Mouse (Mus musculus) thymus, postnatal 0 days (tissue): Measurements from ENCODE around the gene Gm7137. TPM values are rescaled to one million over a fixed set of nuclear protein-coding genes. Genes with fewer than 3 reads are reported as not detected.
"Not testable (repeated sequence)": the region's sequence is repeated elsewhere in the genome, so short reads cannot be mapped to it uniquely, and the experiment has no call there.

Source experiments
- DNase-seq: peaks from one replicate; pipeline ENCODE4 v3.0.0-alpha.2; 2015; ENCODE audit warnings: low spot score
- polyA plus RNA-seq: library from polyadenylated mRNA; unstranded; fragments of >200 nt; fragmentation: Nextera tagmentation; extraction: Ambion mirVana; gene quantifications from 2 replicates; pipeline ENCODE4 v1.2.1, GENCODE M21; 2015

Gm7137 gene
- polyA plus RNA-seq, result not detected in 2 replicates

DNA sequence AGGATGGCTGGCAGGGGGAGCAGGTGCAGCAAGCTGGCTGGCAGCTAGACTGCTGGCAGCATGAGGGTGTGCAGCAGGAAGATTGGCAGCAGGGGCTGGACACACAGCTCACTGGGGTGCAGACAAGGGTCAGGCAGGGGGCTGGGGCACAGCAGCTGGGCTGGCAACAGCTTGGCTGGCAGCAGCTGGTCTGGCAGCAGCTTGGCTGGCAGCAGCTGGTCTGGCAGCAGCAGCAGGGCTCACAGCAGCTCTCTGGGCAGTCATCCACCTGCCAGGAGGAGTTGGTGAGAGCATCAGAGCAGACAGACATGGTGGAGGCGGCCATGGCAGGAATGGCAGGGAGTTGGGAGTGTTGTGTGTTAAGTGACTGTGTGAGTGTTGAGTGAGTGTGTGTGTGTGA, at the start of gene Gm7137:
Gm7137 (minus strand) TSS at position 325 of the 400 bp plus-strand sequence.
- not testable (repeated sequence) for DNase-seq

DNA sequence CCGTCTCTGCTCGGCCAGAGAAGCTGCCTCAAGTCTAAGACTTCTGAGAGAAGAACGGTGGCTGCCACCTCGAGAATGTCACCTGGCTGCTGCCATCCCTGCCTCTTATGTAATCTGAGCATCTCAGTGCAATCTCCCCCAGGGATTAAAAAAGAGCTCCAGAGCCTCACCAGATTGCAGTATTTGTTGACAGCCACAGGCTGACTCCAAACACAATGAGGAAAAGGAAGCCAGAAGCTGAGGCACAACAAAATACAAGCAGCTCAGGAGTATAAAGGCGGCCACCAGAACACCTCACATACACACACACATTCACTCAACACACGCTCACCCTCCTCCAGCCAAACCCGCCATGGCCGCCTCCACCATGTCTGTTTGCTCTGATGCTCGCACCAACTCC, 47.6 kb upstream of the Gm7137 start, which contains the start of gene Krtap10-10:
Krtap10-10 (plus strand) TSS at position 301 of the 400 bp plus-strand sequence.
- no peak for DNase-seq

DNA sequence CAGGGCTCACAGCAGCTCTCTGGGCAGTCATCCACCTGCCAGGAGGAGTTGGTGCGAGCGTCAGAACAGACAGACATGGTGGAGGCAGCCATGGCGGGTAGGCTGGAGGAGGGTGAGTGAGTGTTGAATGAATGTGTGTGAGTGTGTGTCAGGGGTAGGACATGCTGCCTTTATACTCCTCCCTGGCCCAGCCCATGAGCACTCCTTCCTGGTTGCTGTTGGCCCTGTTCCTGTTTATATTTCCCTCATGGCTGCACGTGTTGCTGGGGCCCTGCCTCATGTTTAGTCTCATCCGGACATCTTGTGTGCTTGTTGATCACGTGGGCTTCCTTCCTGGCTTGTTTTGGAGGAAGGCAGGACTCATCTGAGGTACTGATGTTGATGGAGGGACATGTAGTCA, 39.0 kb upstream of the Gm7137 start, which contains the start of gene Krtap10-4:
Krtap10-4 (minus strand) TSS at position 145 of the 400 bp plus-strand sequence.
- DNase-seq, result no peak

DNA sequence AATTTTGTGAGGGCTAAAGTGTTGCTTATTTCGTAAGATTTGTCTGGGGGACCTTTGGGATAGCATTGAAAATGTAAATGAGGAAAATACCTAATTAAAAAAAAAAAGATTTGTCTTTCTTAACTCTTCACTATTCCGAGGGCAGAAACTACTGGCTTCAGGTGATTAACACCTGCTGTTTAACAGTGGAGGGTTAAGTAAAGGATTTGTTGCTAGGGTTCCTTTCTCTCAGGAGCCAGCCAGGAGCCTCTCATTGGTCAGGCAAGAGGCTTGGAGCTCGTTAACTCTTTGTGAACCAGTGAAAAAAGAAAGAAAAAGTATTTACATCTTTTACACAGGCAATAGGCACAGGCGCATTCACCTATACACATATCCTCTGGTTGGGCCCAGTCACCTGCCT, 31.2 kb upstream of the Gm7137 start:
- DNase-seq, result no peak

DNA sequence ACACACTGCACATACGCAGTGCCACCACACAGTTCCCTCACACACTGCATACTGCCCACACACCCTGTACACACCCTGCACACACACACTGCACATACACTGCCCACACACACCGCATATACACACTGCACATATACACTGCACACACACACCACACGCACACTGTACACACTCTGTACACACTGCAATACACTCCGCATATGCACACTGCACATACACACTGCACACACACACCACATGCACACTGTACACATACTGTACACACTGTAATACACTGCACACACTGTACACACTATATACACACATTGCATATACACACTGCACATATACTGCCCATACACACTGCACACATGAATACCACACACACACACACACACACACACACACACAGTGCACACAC, 30.5 kb upstream of the Gm7137 start:
- no peak for DNase-seq

DNA sequence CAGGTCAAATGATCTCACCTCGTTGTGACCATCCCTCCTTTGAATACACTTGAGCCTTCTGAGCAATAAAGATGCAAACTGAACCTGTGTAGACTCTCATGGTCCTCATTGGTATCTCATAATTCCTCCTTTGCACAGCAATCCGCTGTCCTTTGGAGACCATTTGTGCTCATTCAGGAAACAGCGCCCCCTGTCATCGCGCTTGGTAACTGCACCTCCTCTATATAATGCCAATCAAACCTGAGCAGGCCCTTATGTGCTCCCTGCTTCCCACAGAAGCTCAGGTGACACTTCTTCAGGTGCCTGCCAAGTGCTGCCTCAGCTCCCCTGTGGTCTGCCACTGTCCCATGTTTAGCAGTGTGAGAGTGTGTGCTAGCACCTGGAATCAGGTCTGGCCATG, 27.5 kb upstream of the Gm7137 start:
- peak; percentile 26 for DNase-seq

DNA sequence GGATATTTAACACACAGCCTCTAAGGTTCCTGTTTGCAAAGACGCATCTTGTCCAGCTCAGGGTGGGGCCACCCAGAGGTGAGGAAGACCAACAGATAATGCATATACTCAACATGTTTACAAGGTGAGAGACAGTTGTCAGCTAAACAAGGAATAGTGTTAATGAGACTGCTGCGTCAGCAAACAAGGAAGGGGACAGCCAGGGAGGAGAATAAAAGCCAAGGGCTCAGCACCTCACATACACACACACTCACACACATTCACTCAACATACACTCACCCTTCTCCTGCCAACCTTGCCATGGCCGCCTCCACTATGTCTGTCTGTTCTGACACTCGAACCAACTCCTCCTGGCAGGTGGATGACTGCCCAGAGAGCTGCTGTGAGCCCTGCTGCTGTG, 26.4 kb upstream of the Gm7137 start, which contains the start of gene Gm2696:
Gm2696 (plus strand) TSS at position 301 of the 400 bp plus-strand sequence.
- DNase-seq, result no peak

DNA sequence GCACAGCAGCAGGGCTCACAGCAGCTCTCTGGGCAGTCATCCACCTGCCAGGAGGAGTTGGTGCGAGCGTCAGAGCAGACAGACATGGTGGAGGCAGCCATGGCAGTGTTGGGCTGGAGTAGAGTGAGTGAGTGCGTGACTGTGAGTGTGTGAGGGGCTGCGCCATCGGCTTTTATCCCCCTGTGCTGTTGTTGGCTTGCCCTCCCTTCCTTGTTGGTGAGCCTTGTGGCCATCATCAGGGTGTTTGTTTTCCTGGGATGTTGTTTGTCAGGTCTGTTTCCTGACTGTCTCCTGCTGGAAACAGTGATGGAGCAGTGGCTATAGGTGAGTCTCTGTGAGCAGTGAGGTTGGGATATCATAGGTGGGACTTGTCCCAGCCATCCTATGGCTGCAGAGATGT, 23.7 kb upstream of the Gm7137 start, which contains the start of gene Gm9507:
Gm9507 (minus strand) TSS at position 101 of the 400 bp plus-strand sequence.
- DNase-seq, result no peak

DNA sequence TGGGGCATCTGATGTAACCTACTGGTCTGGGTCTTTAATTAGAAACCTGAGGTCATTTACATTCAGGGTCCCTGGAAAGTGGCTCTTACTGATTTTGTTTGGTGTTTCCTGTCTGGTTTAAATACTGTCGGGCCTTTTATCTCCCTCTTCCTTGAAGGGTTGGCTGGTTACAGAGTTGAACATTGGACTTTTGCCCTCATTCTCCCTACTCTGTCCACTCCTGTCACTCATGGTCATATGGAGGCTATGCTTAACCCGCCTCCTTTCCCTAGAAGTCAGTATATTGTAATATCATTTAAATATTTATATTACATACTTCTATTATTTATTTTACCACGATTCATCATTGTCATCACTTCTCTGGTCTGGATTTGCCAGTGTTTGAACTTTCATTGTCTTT, 16.1 kb upstream of the Gm7137 start:
- no peak for DNase-seq

DNA sequence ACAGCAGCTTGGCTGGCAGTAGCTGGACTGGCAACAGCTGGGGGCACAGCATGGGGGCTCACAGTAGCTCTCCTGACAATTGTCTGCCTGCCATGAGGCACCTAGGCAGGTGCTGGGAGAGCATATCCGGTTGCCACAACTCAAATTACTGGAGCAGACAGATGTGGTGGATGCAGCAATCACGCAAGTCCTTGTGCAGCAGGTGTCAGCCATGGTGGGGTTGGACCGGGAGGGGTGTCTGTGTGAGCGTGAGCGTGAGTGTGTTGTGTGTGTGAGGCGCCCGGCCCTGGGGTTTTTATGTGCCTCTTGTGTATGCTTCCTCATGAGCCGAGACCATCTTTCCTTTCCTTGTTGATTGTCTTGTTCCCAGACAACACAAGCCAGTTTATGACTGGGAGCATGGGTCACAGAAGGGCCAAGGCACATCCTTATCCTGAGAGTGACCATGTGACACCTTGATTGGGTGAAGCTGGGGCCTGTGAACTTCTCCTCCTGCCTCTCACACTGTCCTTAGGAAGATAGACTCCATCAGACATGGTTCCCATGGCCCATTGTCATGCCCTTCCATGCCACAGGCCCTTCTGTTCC, 11.0 kb upstream of the Gm7137 start, which contains the start of gene Gm19668:
Gm19668 (minus strand) TSS at position 213 of the 588 bp plus-strand sequence.
- DNase-seq, result no peak

DNA sequence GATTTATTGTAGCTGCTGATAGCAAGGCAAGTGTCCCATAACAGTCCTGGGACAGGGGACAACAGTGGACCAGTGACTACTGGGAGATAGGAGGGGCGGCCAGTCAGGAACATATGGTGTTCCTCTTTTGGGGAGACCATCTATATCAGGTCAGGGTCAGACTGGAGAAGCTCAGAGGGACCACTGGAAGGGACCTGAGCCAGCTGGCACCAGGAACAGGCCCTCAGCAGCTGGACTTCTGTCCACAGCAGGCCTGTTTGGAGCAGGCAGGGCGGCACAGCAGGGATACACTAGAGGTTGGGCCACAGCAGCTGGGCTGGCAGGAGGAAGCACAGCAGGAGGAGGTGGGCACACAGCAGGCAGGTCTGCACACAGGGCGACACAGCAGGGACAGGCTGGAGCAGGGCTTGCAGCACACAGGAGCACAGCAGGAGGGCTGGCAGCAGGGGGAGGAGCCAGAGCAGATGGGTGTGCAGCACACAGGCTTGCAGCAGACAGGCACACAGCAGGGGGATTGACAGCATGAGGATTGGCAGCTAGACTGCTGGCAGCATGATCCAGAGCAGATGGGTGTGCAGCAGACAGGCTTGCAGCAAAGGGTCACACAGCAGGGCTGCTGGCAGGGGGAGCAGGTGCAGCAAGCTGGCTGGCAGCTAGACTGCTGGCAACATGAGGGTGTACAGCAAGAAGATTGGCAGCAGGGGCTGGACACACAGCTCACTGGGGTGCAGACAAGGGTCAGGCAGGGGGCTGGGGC, 10.3 kb upstream of the Gm7137 start:
- DNase-seq, result not testable (repeated sequence)

DNA sequence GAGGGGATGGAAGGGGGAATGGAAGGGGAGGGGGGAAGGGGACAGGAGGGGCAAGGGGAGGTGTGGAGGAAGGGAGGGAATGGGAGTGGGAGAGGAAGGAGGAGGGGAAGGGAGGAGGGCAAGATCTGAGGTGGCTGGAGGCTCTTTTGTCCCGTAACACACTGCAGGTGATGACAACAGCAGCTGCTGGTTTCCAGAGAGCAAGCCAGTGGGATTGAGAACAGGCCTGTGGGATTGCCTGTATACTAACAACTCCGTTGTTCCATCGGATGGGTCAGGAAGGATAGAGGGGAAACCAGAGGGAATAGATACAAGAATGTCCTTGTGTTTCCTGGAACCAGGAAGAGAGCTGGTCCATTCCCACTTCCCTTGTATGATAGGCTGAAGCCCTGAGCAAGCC, 9.7 kb upstream of the Gm7137 start:
- no peak for DNase-seq

DNA sequence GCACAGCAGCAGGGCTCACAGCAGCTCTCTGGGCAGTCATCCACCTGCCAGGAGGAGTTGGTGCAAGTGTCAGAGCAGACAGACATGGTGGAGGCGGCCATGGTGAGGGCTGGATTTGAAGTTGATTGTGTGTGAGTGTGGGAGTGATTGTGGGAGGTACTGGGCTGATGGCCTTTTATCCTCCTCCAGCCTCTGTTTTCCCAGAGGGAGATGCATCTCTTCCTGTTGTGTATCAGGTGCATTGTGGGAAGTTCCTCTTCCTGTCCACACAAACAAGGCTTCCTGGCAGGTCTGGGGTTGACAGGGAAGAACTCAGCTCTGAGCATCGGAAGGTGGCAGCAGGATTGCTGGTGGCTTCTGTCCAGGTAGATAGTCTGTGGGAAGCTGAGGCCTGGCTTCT, 7.0 kb upstream of the Gm7137 start, which contains the start of gene Gm9639:
Gm9639 (minus strand) TSS at position 101 of the 400 bp plus-strand sequence.
- no peak for DNase-seq

DNA sequence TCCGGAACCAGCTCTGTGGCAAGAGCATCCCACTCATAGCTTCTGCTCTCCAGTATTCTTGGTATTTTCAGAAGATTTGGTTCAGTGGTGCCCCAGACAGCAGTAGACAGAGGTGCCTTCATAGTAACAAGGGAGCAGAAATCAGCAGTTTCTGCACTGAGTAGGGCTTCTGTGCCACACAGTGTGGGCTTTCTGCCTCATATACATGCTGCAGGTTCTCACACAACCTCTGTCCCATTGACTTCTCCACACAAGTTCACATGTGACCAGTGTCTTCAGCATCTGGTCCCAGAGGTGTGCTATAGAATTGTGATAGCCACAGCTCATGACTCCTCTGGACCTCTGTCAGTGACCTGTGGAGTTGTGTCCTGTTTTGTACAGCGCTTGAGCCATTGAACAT, 621 bp upstream of the Gm7137 start:
- no peak for DNase-seq

DNA sequence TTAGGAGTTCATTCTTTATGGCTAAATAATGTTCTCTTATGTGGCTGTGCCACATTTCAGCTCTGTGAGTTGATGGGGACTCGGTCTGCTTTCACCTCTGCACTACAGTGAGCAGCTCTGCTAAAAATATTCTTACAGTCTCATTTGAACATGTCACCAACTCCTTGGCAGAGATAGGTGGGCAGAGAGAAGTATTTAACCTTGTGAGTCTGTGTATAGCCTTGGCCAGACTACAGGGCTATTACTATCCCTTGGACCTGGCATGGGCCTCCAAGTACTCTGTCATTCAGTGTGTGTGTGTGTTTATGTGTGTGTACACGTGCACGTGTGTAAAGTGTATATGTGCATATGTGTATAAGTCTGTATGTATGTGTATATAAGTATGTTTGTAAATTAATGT, 4.6 kb downstream of the Gm7137 start:
- DNase-seq, result not testable (repeated sequence)

DNA sequence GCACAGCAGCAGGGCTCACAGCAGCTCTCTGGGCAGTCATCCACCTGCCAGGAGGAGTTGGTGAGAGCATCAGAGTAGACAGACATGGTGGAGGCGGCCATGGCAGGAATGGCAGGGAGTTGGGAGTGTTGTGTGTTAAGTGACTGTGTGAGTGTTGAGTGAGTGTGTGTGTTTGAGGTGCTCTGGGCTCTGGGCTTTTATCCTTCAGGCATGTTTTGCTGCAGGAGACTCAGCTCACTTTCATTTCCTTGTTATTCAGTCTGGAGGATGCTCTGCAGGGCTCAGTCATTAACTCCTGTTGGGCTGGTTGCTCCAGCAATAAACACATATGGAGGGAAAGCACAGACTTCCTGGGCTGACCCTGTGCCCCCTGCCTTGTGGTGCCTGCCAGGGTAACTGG, 5.6 kb downstream of the Gm7137 start, which contains the start of gene Gm3250:
Gm3250 (minus strand) TSS at position 101 of the 400 bp plus-strand sequence.
- not testable (repeated sequence) for DNase-seq

DNA sequence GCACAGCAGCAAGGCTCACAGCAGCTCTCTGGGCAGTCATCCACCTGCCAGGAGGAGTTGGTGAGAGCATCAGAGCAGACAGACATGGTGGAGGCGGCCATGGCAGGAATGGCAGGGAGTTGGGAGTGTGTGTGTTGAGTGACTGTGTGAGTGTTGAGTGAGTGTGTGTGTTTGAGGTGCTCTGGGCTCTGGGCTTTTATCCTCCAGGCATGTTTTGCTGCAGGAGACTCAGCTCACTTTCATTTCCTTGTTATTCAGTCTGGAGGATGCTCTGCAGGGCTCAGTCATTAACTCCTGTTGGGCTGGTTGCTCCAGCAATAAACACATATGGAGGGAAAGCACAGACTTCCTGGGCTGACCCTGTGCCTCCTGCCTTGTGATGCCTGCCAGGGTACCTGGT, 11.2 kb downstream of the Gm7137 start, which contains the start of gene Gm7138:
Gm7138 (minus strand) TSS at position 101 of the 400 bp plus-strand sequence.
- DNase-seq, result not testable (repeated sequence)

DNA sequence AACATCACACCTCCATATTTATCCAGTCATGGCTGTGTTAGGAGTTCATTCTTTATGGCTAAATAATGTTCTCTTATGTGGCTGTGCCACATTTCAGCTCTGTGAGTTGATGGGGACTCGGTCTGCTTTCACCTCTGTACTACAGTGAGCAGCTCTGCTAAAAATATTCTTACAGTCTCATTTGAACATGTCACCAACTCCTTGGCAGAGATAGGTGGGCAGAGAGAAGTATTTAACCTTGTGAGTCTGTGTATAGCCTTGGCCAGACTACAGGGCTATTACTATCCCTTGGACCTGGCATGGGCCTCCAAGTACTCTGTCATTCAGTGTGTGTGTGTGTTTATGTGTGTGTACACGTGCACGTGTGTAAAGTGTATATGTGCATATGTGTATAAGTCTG, 15.9 kb downstream of the Gm7137 start:
- DNase-seq, result not testable (repeated sequence)

DNA sequence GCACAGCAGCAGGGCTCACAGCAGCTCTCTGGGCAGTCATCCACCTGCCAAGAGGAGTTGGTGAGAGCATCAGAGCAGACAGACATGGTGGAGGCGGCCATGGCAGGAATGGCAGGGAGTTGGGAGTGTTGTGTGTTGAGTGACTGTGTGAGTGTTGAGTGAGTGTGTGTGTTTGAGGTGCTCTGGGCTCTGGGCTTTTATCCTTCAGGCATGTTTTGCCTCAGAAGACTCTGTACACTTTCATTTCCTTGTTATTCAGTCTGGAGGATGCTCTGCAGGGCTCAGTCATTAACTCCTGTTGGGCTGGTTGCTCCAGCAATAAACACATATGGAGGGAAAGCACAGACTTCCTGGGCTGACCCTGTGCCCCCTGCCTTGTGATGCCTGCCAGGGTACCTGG, 16.8 kb downstream of the Gm7137 start, which contains the start of gene Gm3238:
Gm3238 (minus strand) TSS at position 101 of the 400 bp plus-strand sequence.
- not testable (repeated sequence) for DNase-seq

DNA sequence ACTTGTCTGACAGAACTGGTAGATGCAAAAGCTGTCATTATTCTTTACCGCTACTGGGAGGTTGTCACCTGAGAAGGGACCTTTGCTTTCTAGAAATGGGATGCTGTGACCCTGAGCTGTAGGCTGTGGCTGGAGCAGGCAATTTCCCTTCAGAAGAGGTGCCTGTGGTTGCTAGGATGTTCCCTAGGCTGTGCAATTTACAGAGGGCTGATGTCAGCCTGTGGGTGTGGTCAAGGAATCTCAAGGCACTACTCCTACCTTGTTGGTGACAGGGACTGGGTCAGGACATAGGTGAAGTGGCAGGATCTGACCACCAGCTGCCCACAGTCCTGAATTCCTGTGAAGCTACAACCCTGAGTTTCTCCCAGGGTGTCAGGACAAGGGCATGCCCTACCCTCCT, 18.3 kb downstream of the Gm7137 start:
- DNase-seq, result no peak

DNA sequence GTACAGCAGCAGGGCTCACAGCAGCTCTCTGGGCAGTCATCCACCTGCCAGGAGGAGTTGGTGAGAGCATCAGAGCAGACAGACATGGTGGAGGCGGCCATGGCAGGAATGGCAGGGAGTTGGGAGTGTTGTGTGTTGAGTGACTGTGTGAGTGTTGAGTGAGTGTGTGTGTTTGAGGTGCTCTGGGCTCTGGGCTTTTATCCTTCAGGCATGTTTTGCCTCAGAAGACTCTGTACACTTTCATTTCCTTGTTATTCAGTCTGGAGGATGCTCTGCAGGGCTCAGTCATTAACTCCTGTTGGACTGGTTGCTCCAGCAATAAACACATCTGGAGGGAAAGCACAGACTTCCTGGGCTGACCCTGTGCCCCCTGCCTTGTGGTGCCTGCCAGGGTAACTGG, 28.4 kb downstream of the Gm7137 start, which contains the start of gene Gm3233:
Gm3233 (minus strand) TSS at position 101 of the 400 bp plus-strand sequence.
- DNase-seq, result not testable (repeated sequence)

DNA sequence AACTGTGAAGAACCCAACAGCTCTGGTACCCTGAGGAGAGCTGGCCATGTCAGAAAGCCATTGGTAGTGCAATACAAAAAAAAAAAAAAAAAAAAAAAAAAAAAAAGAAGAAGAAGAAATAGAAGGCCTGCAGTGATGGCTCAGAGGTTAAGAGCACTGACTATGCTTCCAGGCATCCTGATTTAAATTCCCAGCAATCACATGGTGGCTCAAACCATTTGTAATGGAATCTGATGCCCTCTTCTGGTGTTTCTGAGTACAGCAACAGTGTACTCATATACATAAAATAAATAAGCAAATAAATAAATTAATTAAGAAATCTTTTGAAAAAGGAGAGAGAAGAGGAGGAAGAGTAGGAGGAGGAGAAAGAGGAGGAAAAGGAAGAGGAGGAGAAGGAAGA, 34.6 kb downstream of the Gm7137 start:
- DNase-seq, result no peak
